In genomic region chr17:28373821-28374220, GRCm38 (mm10) we compare ENCODE assay signal across 1 mouse cellular context.
TF ChIP-seq lines count a peak whose summit lies in the region.

No protein-coding gene starts in this region.

TF ChIP-seq in CH12.LX, 34 proteins besides CTCF, POLR2A, EP300 and RAD21:
- TF ChIP-seq ZKSCAN1 (IDR thresholded peaks at IDR 0.05; ENCODE audit: borderline replicate concordance, low read depth, low read length) (no peak), KAT2A (IDR thresholded peaks at IDR 0.05; ENCODE audit: insufficient replicate concordance, low read length) (no peak), NELFE (IDR thresholded peaks at IDR 0.05; ENCODE audit: low read depth, low read length) (0 out of 2 replicates have a peak, but pooled peaks have one; percentile 32), JUN (IDR thresholded peaks at IDR 0.05; ENCODE audit: insufficient read depth, low read depth, low read length) (no peak), TCF12 (IDR thresholded peaks at IDR 0.05; ENCODE audit: low read depth, low read length) (0 out of 2 replicates have a peak, but pooled peaks have one; percentile 36), HCFC1 (IDR thresholded peaks at IDR 0.05; ENCODE audit: low read depth, low read length) (no peak), MYC (IDR thresholded peaks at IDR 0.05; ENCODE audit: low read depth, low read length) (peak; percentile 41; the same call in 1 of the 2 replicates), BHLHE40 (IDR thresholded peaks at IDR 0.05; ENCODE audit: low read depth, low read length) (peak; percentile 42; the same call in 1 of the 2 replicates), IRF4 (IDR thresholded peaks at IDR 0.05; ENCODE audit: low read depth, low read length) (no peak), MXI1 (IDR thresholded peaks at IDR 0.05; ENCODE audit: low read depth, low read length) (0 out of 2 replicates have a peak, but pooled peaks have one; percentile 41), ZC3H11A (IDR thresholded peaks at IDR 0.05; ENCODE audit: low read depth, low read length) (peak; percentile 38; the same call in 1 of the 2 replicates), SMC3 (IDR thresholded peaks at IDR 0.05; ENCODE audit: low read depth, low read length) (peak; percentile 86), MAZ (IDR thresholded peaks at IDR 0.05; ENCODE audit: low read depth, low read length) (0 out of 2 replicates have a peak, but pooled peaks have one; percentile 34)
